Mouse (Mus musculus): Measurements from ENCODE around the gene Lactb. TPM values are rescaled to one million over a fixed set of nuclear protein-coding genes. Genes with fewer than 3 reads are reported as not detected.

Lactb gene
- total RNA-seq, 2 experiments from 2014 or later, result 18.1 to 18.7 TPM

- intact Hi-C loops (cut with DNase I), result no loop called here
- DNase-seq (ENCODE audit: low spot score in 2 of 2), result no peak
Measured at GRCm38 (mm10) chr9:66909922-66910321, 65.4 kb downstream of the Lactb start.

GRCm38 (mm10) chr9:66907746-66908397 is 67.4 kb downstream of the Lactb start:
- no peak for DNase-seq (ENCODE audit: low spot score in 2 of 2)
- intact Hi-C loops (cut with DNase I), result no loop called here

GRCm38 (mm10) chr9:66907126-66907525 is 68.2 kb downstream of the Lactb start:
- no peak for DNase-seq (ENCODE audit: low spot score in 2 of 2)
- intact Hi-C loops (cut with DNase I), result no loop called here

- intact Hi-C loops (cut with DNase I), result no loop called here
- no peak for DNase-seq (ENCODE audit: low spot score in 2 of 2)
Measured at GRCm38 (mm10) chr9:66905990-66906389, 69.3 kb downstream of the Lactb start.

Other genes with a start within 250 kb of the Lactb start
- 10 to 100 TPM; 20.3 to 22.2 TPM for gene Aph1b, start 180.0 kb downstream of the Lactb start, total RNA-seq (2021)
- gene Gm10647, start 178.4 kb downstream of the Lactb start, total RNA-seq (2021), result under 1 TPM; 0.17 to 0.40 TPM
- 1 to 10 TPM; 4.6 to 5.0 TPM for gene Aph1c, start 140.8 kb downstream of the Lactb start, total RNA-seq (2021)
- gene Rab8b, start 55.8 kb downstream of the Lactb start, total RNA-seq (2021), result 10 to 100 TPM; 23.4 to 24.4 TPM
- 10 to 100 TPM; 41.6 to 43.1 TPM for gene Rps27l, start 29.4 kb downstream of the Lactb start, total RNA-seq (2021)
- gene Tpm1, start 73.9 kb upstream of the Lactb start, total RNA-seq (2021), result 100 to 1,000 TPM; 204 to 207 TPM

Data from left cerebral cortex, postnatal 14 days (tissue).